Mouse (Mus musculus): ENCODE results near the gene Phlpp1.

- no peak for TF ChIP-seq GATA1 (IDR thresholded peaks at IDR 0.05; ENCODE audit: borderline replicate concordance, low read length)
- no peak for TF ChIP-seq FLI1 (IDR thresholded peaks at IDR 0.05; ENCODE audit: low read length)
These were observed 208.9 kb downstream of the Phlpp1 start for GRCm38 (mm10) chr1:106380465-106380864.
